Mouse (Mus musculus) myocyte (in vitro differentiated cells): ENCODE data around the gene D6Wsu163e.

Source experiments
- POLR2A ChIP-seq: IDR thresholded peaks from one replicate; pipeline ENCODE4 v1.6.1; 2011; ENCODE audit warnings: low read depth, mild to moderate bottlenecking, control low read depth, moderate library complexity; ENCODE audit not compliant: insufficient read length
- TCF3 ChIP-seq: IDR thresholded peaks from one replicate; pipeline ENCODE4 v1.6.1; 2011; ENCODE audit warnings: low read depth, control low read depth; ENCODE audit not compliant: insufficient read length

DNA sequence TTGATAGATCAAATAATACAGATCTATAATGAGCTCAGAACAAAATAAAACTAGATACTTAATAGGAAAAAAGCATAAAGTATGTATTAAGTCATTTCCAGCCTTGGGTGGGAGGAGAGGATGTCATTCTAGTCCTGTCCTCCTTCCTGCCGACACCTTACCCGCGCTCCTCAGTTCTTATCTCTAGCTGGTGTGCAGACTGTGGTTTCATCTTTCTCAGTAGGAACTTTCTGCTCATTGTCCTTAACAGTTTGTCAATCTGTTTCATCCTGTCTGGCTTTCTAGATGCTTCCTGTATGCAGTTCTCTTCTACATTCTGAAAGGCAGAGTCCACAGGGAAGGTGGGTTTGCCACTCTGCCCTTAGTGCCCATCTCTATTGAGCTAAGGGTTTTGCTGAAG is 55.7 kb downstream of the D6Wsu163e start:
- TF ChIP-seq POLR2A (no peak), TCF3 (no peak)
